Mouse (Mus musculus) forebrain, postnatal 0 days (tissue): ENCODE results near the gene Armh3. TPM values are rescaled to one million over a fixed set of nuclear protein-coding genes. Genes with fewer than 3 reads are reported as not detected.

Experiments used
- ATAC-seq: fragments of 200-750 bp; cut with Nextera tagmentation; 2 replicates; pipeline ENCODE4 v1.8.0; 2017; ENCODE audit warnings: mild to moderate bottlenecking, moderate library complexity
- DNase-seq: peaks from one replicate; pipeline ENCODE4 v3.0.0-alpha.2; 2015
- H3K27ac ChIP-seq: fragments of 300-500 bp; sonication (generic); 2 replicates; pipeline ENCODE4 v1.5.1; 2014; ENCODE audit warnings: low read depth, mild to moderate bottlenecking, antibody characterized with exemption, low read length, moderate library complexity, mixed read lengths
- H3K27me3 ChIP-seq: fragments of 300-500 bp; sonication (generic); 2 replicates; pipeline ENCODE4 v1.6.1; 2014; ENCODE audit warnings: mild to moderate bottlenecking, low read length, mixed read lengths; ENCODE audit not compliant: insufficient read depth
- H3K36me3 ChIP-seq: fragments of 300-500 bp; sonication (generic); 2 replicates; pipeline ENCODE4 v1.6.1; 2014; ENCODE audit warnings: mild to moderate bottlenecking, moderate library complexity; ENCODE audit not compliant: insufficient read depth
- H3K4me1 ChIP-seq: fragments of 300-500 bp; sonication (generic); 2 replicates; pipeline ENCODE4 v1.6.1; 2014; ENCODE audit warnings: antibody characterized with exemption; ENCODE audit not compliant: insufficient read depth
- H3K4me2 ChIP-seq: fragments of 300-500 bp; sonication (generic); 2 replicates; pipeline ENCODE4 v1.6.1; 2014; ENCODE audit warnings: low read depth, mild to moderate bottlenecking, moderate library complexity
- H3K4me3 ChIP-seq: fragments of 300-500 bp; sonication (generic); 2 replicates; pipeline ENCODE4 v1.5.1; 2014; ENCODE audit warnings: low read depth, low read length, mixed read lengths
- H3K9ac ChIP-seq: fragments of 300-500 bp; sonication (generic); 2 replicates; pipeline ENCODE4 v1.6.1; 2014; ENCODE audit warnings: mild to moderate bottlenecking
- H3K9me3 ChIP-seq: fragments of 300-500 bp; sonication (generic); 2 replicates; pipeline ENCODE4 v1.6.1; 2016; ENCODE audit warnings: low read length
- CTCF ChIP-seq: sonication (generic); IDR thresholded peaks from 2 replicates; pipeline ENCODE4 v1.5.1; 2016; ENCODE audit warnings: antibody characterized with exemption, control low read depth, low read depth
- WGBS: fragments of 180-500 bp; shearing (Covaris S2); extraction: QIAGEN DNeasy Blood & Tissue Kit; methylation state at CpG from one replicate; pipeline ENCODE4 v1.1.7; 2014; 5-methylcytosine and 5-hydroxymethylcytosine counted together
- polyA plus RNA-seq: library from polyadenylated mRNA; unstranded; fragments of >200 nt; fragmentation: Nextera tagmentation; extraction: Ambion mirVana; gene quantifications from 2 replicates; pipeline ENCODE4 v1.2.1, GENCODE M21; 2015
- total RNA-seq: library from RNA; depleted of rRNA; stranded (reverse); fragments of >200 nt; gene quantifications from 2 replicates; pipeline ENCODE4 v1.2.3, GENCODE M21; 2014

Gene Armh3
- total and polyA plus RNA-seq, 2 experiments from 2014 or later, result 20.9 to 22.5 TPM

GRCm38 (mm10) chr19:45837050-45837994, 161.0 kb downstream of the Armh3 start:
- H3K27ac ChIP-seq, result no peak overlapping the region
- 77% methylated on average over 12 of the region's 12 CpGs for WGBS

DNA sequence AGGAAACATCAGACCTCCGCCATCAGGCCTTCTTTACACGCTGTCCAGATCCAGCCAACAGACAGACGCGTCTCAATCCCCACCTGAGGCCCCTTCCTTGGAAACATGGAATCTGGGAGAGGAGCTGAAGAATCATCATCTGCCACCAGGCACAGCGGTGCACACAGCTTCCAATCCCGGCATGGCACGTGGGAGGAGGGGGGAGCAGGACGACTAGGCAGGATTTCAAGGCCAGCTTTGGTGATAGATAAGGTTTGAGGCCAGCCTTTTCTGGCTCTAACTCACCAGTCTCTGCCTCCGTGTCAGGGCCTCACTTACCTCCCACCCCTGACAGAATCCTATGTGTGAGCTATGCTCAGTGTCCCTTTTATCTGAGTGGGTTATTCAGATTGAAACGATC, 162.8 kb downstream of the Armh3 start:
- DNase-seq (no peak), ATAC-seq (no peak)
- Histone ChIP-seq H3K27ac (no peak overlapping the region), H3K4me3 (no peak overlapping the region), H3K4me1 (no peaks in the 10 kb centered on the region), H3K36me3 (no peaks in the 10 kb centered on the region), H3K4me2 (no peak overlapping the region), H3K9ac (no peak overlapping the region), H3K27me3 (no peaks in the 10 kb centered on the region), H3K9me3 (no peaks in the 10 kb centered on the region)
- 83% methylated on average over 10 of the region's 10 CpGs for WGBS
- TF ChIP-seq CTCF, result no peak

More at GRCm38 (mm10) chr19:45837050-45837994, 161.0 kb downstream of the Armh3 start:
- peak; percentile 66 for ATAC-seq
- Histone ChIP-seq H3K4me3 (no peak overlapping the region), H3K27me3 (no peaks in the 10 kb centered on the region), H3K4me1 (no peaks in the 10 kb centered on the region), H3K9ac (no peak overlapping the region), H3K4me2 (no peak overlapping the region), H3K36me3 (no peaks in the 10 kb centered on the region), H3K9me3 (no peaks in the 10 kb centered on the region)
- DNase-seq, result no peak
- TF ChIP-seq CTCF, result no peak

DNA sequence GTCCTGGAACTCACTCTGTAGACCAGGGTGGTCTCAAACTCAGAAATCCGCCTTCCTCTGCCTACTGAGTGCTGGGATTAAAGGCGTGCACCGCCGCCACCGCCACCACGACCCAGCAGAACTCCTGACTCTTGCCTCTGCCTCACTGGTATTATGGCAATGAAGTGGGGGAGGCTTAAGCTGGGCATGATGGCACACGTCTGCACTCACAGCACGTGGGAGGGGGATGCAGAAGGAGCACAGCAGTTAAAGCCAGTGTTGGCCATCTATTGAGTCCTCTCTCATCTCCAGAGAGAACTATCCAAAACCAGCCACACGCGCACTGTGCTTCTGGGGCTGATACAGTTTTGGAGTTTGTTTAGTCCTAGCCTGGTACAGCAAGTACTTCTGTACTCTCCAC, 164.6 kb downstream of the Armh3 start:
- no peaks in the 10 kb centered on the region for H3K27me3 ChIP-seq
- H3K27ac ChIP-seq, result no peak overlapping the region
- no peaks in the 10 kb centered on the region for H3K9me3 ChIP-seq
- no peak overlapping the region for H3K4me3 ChIP-seq
- whole genome bisulfite sequencing, result 87% methylated on average over 10 of the region's 10 CpGs
- H3K4me2 ChIP-seq, result no peak overlapping the region
- DNase-seq, result no peak
- no peak for TF ChIP-seq CTCF
- ATAC-seq, result no peak
- H3K4me1 ChIP-seq, result no peaks in the 10 kb centered on the region
- H3K9ac ChIP-seq, result no peak overlapping the region
- no peaks in the 10 kb centered on the region for H3K36me3 ChIP-seq

DNA sequence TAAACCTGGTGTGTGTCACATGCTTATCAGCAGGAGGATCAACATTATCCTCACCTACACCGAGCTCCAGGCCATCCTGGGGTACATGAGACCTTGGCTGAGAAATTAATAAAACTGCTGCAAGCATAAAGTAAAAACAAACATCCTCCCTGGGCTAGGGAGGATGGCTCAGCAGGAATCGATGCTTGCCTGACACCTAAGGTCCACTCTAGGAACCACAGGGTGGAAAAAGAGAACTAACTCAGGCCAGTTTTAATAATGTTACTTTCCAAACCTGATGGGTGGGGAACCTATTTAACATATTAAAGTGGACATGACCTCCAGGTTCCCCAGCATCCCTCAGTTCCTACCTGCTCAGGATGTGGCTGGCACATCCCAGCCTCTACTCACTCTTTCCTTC, 167.6 kb downstream of the Armh3 start:
- ATAC-seq (no peak), DNase-seq (no peak)
- Histone ChIP-seq H3K36me3 (no peaks in the 10 kb centered on the region), H3K4me3 (no peak overlapping the region), H3K9me3 (no peaks in the 10 kb centered on the region), H3K9ac (no peak overlapping the region), H3K27ac (no peak overlapping the region), H3K4me1 (no peaks in the 10 kb centered on the region), H3K27me3 (no peaks in the 10 kb centered on the region), H3K4me2 (no peak overlapping the region)
- no peak for TF ChIP-seq CTCF
- WGBS, result 63% methylated on average over 2 of the region's 2 CpGs

GRCm38 (mm10) chr19:45827736-45828135, 170.6 kb downstream of the Armh3 start:
- ATAC-seq, result no peak
- Histone ChIP-seq H3K4me2 (no peak overlapping the region), H3K9ac (no peak overlapping the region), H3K4me1 (no peaks in the 10 kb centered on the region), H3K27ac (no peak overlapping the region), H3K4me3 (no peak overlapping the region), H3K27me3 (no peaks in the 10 kb centered on the region), H3K36me3 (no peaks in the 10 kb centered on the region), H3K9me3 (no peaks in the 10 kb centered on the region)
- WGBS, result 95% methylated on average over 3 of the region's 3 CpGs
- TF ChIP-seq CTCF, result peak; percentile 31; the same call in 1 of the 2 replicates
- DNase-seq, result no peak

GRCm38 (mm10) chr19:45827125-45827524, 171.2 kb downstream of the Armh3 start:
- WGBS, result 55% methylated on average over 5 of the region's 5 CpGs
- Histone ChIP-seq H3K9me3 (no peaks in the 10 kb centered on the region), H3K9ac (no peak overlapping the region), H3K27me3 (no peaks in the 10 kb centered on the region), H3K27ac (no peak overlapping the region), H3K4me3 (no peak overlapping the region), H3K36me3 (no peaks in the 10 kb centered on the region), H3K4me2 (no peak overlapping the region), H3K4me1 (no peaks in the 10 kb centered on the region)
- DNase-seq (no peak), ATAC-seq (no peak)
- no peak for TF ChIP-seq CTCF

- Histone ChIP-seq H3K9me3 (no peaks in the 10 kb centered on the region), H3K9ac (no peak overlapping the region), H3K27ac (no peak overlapping the region), H3K4me3 (no peak overlapping the region), H3K4me2 (no peak overlapping the region), H3K4me1 (0 out of 2 replicates have a peak, but pooled peaks cover 2% of the 10 kb centered on the region), H3K36me3 (no peaks in the 10 kb centered on the region), H3K27me3 (no peaks in the 10 kb centered on the region)
- WGBS, result 75% methylated on average over 3 of the region's 3 CpGs
- TF ChIP-seq CTCF, result no peak
- no peak for ATAC-seq
- no peak for DNase-seq
Observed at GRCm38 (mm10) chr19:45826146-45826545, 172.1 kb downstream of the Armh3 start.
